Mouse (Mus musculus) liver, adult (tissue): ENCODE measurements around the gene Rcc2.

Source experiments
- GATA4 ChIP-seq: IDR thresholded peaks from 2 replicates; pipeline ENCODE4 v1.6.1; 2014; ENCODE audit warnings: mild to moderate bottlenecking, low read length; ENCODE audit not compliant: insufficient replicate concordance

Gene Rcc2

DNA sequence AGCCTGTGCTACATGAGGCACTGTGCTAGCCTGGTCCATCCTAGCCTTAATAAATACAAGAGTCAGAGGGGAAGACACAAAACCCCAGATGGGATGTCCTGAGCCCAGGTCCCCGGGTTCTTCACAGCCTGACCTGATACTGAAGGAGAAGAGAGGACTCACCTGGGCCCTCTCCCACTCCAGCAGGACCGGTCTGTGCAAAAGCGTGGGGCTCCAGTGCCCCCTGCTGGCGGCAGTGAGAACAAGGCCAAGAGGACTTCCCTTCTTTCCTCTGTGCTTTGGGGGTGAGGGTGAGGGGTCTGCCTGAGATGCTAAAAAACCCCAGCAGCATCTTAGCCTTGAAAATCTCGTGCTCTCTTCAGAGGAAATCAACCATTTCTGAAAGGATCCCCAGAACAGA is 21.3 kb upstream of the Rcc2 start:
- TF ChIP-seq GATA4: no peak

DNA sequence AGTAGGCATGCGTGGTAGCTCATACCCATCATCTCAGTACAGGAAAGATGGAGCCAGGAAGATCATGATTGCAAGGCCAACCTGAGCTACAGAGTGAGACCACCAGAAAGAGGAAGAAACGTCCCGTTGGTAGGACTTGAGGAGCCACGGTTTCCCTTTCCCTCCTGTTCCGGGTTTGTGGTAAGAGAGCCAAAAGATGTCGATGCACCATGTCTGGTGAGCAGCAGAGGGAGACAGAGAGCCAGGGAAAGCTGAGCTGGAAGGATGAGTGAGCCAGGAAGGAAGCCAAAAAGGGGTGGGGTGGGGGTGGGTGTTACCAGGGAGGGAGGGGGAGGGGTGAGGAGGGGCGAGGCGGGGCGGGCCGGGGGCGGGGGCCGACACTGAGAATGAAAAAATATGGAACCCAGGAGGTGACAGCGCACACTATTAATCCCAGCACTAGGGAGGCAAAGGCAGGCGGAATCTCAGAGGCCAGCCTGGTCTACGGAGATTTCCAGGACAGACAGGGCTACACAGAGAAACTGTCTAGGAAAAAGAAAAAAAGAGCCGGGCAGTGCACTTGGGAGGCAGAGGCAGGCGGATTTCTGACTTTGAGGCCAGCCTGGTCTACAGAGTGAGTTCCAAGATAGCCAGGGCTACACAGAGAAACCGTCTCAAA is 20.5 kb upstream of the Rcc2 start:
- TF ChIP-seq GATA4: no peak

- no peak for TF ChIP-seq GATA4
Observed at GRCm38 (mm10) chr4:140680731-140681397, 19.5 kb upstream of the Rcc2 start.

GRCm38 (mm10) chr4:140683608-140684007 is 16.7 kb upstream of the Rcc2 start:
- TF ChIP-seq GATA4: no peak

DNA sequence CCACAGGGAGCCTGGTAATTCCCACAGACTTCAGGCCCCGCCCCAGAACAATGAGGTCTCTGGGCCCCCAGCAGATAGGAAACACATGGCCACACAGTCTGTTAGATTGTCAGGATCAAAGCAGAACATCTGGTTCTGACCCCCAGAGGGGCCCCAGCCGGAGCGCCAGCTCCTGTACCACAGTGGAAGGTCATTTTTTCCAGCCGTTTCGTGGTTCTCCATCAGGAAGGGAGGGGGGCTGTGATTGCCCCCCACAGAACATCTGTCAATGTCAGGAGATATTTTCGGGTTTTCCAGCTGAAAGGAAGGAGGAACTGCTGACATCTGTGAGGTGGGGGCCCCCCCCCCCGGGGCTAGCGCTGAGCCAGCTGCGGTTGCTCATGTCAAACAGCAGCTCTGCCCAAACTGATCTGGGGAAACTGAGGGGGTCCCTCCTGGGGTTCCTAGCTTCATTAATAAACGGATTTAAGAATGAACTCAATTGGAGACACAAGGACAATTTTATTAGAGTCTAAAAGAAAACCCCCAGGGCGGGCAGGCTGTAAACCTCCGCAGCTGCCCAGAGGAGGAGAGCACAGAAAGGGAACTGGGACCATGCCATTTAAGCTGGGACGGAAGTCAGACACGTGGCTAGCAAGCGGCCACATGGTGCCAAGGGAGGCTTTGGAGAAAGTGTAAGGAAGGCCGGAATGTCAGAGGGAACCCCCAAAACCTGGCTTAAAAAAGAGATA is 16.0 kb upstream of the Rcc2 start:
- no peak for TF ChIP-seq GATA4

GRCm38 (mm10) chr4:140684881-140685303 is 15.4 kb upstream of the Rcc2 start:
- TF ChIP-seq GATA4: no peak

- TF ChIP-seq GATA4: no peak
Observed at GRCm38 (mm10) chr4:140688044-140688825, 12.1 kb upstream of the Rcc2 start.

DNA sequence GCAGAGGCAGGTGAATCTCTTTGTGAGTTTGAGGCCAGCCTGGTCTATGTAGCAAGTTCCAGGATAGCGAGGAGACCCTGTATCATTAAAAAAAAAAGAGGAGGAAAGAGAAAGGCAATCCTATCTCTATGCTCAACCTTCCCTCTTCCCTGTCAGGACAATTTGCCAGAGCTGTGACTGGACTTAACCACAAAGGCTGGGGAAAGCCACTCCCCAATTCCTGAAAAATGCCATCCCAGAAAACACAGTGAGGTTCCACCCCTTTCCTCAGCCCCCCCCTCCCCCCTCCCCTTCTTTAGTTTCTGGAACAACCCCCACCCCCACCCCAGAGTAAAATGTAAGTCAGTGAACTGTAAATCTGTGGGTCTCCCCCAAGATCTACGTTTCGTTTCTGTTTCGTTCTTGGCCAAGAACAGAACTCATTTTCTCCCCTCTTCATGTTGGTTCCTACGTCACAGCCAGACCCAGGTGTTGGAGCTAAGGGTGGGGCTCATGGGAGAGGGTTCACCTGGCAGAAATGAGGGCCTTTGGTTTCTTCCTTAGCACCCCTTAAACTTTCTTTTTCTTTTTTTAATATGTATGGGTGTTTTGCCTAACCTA is 11.4 kb upstream of the Rcc2 start:
- no peak for TF ChIP-seq GATA4

GRCm38 (mm10) chr4:140689873-140690655 is 10.3 kb upstream of the Rcc2 start:
- no peak for TF ChIP-seq GATA4

GRCm38 (mm10) chr4:140691481-140691880 is 8.9 kb upstream of the Rcc2 start:
- TF ChIP-seq GATA4: no peak

DNA sequence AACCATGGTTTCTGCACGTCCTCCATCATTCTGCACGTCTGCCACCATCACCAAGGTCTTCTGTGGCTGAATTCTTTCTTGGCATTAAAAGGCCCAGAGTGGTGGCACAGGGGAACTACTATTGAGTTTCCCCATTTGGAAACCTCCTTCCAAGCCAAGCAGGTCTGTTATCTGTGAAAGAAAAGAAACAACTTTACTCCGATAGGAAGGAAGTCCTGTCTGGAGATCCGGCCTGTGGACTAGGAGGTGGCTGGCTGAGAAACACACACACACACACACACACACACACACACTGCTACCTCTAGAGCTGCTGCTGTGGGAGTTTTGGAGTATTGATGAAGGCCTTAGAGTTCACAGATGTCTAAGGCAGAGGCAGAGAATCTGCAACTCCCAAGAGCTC is 6.8 kb upstream of the Rcc2 start:
- TF ChIP-seq GATA4: peak; percentile 69; the same call in 1 of the 2 replicates

GRCm38 (mm10) chr4:140694551-140695060 is 5.7 kb upstream of the Rcc2 start:
- no peak for TF ChIP-seq GATA4

- no peak for TF ChIP-seq GATA4
Observed at GRCm38 (mm10) chr4:140695146-140695545, 5.2 kb upstream of the Rcc2 start.
